Mouse (Mus musculus): ENCODE data around the gene Gan. TPM values are rescaled to one million over a fixed set of nuclear protein-coding genes. Genes with fewer than 3 reads are reported as not detected.

Gene Gan
- total and polyA plus RNA-seq, 3 experiments: 5.6 to 8.7 TPM; not detected in 1

GRCm38 (mm10) chr8:117252650-117253049 is 94.7 kb downstream of the Gan start (continued):
- TF ChIP-seq UBTF (IDR thresholded peaks at IDR 0.05; ENCODE audit: borderline replicate concordance, insufficient read depth, low read depth, low read length): no peak
- no peak for TF ChIP-seq CHD2 (IDR thresholded peaks at IDR 0.05; ENCODE audit: low read length)
- peak; percentile 44 for TF ChIP-seq MYB (IDR thresholded peaks at IDR 0.05; ENCODE audit: low read depth, low read length)
- TF ChIP-seq ZMIZ1 (IDR thresholded peaks at IDR 0.05; ENCODE audit: low read depth, low read length): 0 out of 2 replicates have a peak, but pooled peaks have one; percentile 36
- TF ChIP-seq BHLHE40 (IDR thresholded peaks at IDR 0.05; ENCODE audit: borderline replicate concordance, low read depth, low read length): peak; percentile 43; the same call in 1 of the 2 replicates
- no peak for TF ChIP-seq KAT2A (conservative IDR thresholded peaks at IDR 0.05; ENCODE audit: low read depth, low read length)
- no peak for TF ChIP-seq ZNF384 (IDR thresholded peaks at IDR 0.05; ENCODE audit: low read depth, low read length)
- TF ChIP-seq TBP (IDR thresholded peaks at IDR 0.05; ENCODE audit: low read depth, low read length): peak; percentile 20; the same call in 1 of the 2 replicates
- no peak for TF ChIP-seq CHD1 (IDR thresholded peaks at IDR 0.05; ENCODE audit: low read depth, low read length)
- no peak for TF ChIP-seq POLR2AphosphoS5 (IDR thresholded peaks at IDR 0.05; ENCODE audit: borderline replicate concordance, low read depth, low read length)
- TF ChIP-seq MXI1 (IDR thresholded peaks at IDR 0.05; ENCODE audit: low read depth, low read length): peak; percentile 46; the same call in 1 of the 2 replicates
- TF ChIP-seq ZKSCAN1 (IDR thresholded peaks at IDR 0.05; ENCODE audit: low read depth, low read length): no peak
- no peak for TF ChIP-seq ELF1 (IDR thresholded peaks at IDR 0.05; ENCODE audit: low read depth, low read length)
- TF ChIP-seq EP300 (IDR thresholded peaks at IDR 0.05; ENCODE audit: low read depth in 1 of 2, low read length in 2 of 2): peak; percentile 29 to 37; a peak in 2 of 4 replicates
- no peak for TF ChIP-seq RAD21 (IDR thresholded peaks at IDR 0.05; ENCODE audit: low read depth, low read length)
- TF ChIP-seq JUND (IDR thresholded peaks at IDR 0.05; ENCODE audit: low read depth, low read length): no peak
- peak; percentile 96 for TF ChIP-seq ETS1 (IDR thresholded peaks at IDR 0.05; ENCODE audit: low read depth, low read length)
- TF ChIP-seq NELFE (IDR thresholded peaks at IDR 0.05; ENCODE audit: low read depth, low read length): no peak
- TF ChIP-seq GATA1 (IDR thresholded peaks at IDR 0.05; ENCODE audit: low read depth, low read length): no peak
- no peak for TF ChIP-seq MYC (IDR thresholded peaks at IDR 0.05; ENCODE audit: low read depth, low read length)
- TF ChIP-seq CTCF (IDR thresholded peaks at IDR 0.05 in 2 of 3, conservative IDR thresholded peaks at IDR 0.05 in 1 of 3; ENCODE audit: control insufficient read depth in 1 of 3, insufficient read depth in 1 of 3, low read depth in 2 of 3, low read length in 3 of 3, poor library complexity in 1 of 3, severe bottlenecking in 1 of 3): no peak; a peak in 1 of 6 replicates

GRCm38 (mm10) chr8:117253390-117254269 is 95.7 kb downstream of the Gan start:
- no peaks in the 10 kb centered on the region for H3K9me3 ChIP-seq (replicated peaks; ENCODE audit: insufficient read depth, low read length)
- H3K79me2 ChIP-seq (ENCODE audit: control insufficient read depth, insufficient read depth, low read length, poor library complexity): peaks cover 21% of the 10 kb centered on the region
- H3K27ac ChIP-seq (ENCODE audit: control insufficient read depth, low read depth, low read length): peak overlapping the region; percentile 79
- peak; percentile 89 for DNase-seq (ENCODE audit: low read depth, low spot score)
- H3K36me3 ChIP-seq (ENCODE audit: control insufficient read depth in 1 of 2, insufficient read depth in 2 of 2, low read length in 2 of 2): peaks cover 0 to 23% of the 10 kb centered on the region in 2 experiments; a peak in 2 of 4 replicates
- H3K27me3 ChIP-seq (ENCODE audit: control insufficient read depth in 1 of 2, insufficient read depth in 2 of 2, low read length in 2 of 2): no peaks in the 10 kb centered on the region
- H3K4me3 ChIP-seq (ENCODE audit: control insufficient read depth in 1 of 2, insufficient read depth in 1 of 2, low read depth in 2 of 2, low read length in 2 of 2): peak overlapping the region; percentile 13 to 69; a peak in 3 of 4 replicates
- peak overlapping the region; percentile 51 for H3K9ac ChIP-seq (ENCODE audit: control insufficient read depth, low read depth, low read length, poor library complexity, severe bottlenecking)
- H3K4me1 ChIP-seq (ENCODE audit: control insufficient read depth in 1 of 2, insufficient read depth in 2 of 2, low read length in 2 of 2): peaks cover 6 to 39% of the 10 kb centered on the region in 2 experiments
- TF ChIP-seq UBTF (IDR thresholded peaks at IDR 0.05; ENCODE audit: borderline replicate concordance, insufficient read depth, low read depth, low read length): no peak
- 0 out of 2 replicates have a peak, but pooled peaks have one; percentile 13 for TF ChIP-seq MAZ (IDR thresholded peaks at IDR 0.05; ENCODE audit: low read depth, low read length)
- TF ChIP-seq BHLHE40 (IDR thresholded peaks at IDR 0.05; ENCODE audit: borderline replicate concordance, low read depth, low read length): no peak
- TF ChIP-seq MYC (IDR thresholded peaks at IDR 0.05; ENCODE audit: low read depth, low read length): peak; percentile 90
- TF ChIP-seq SIN3A (IDR thresholded peaks at IDR 0.05; ENCODE audit: low read length): peak; percentile 52
- no peak for TF ChIP-seq NELFE (IDR thresholded peaks at IDR 0.05; ENCODE audit: low read depth, low read length)
- peak; percentile 17 for TF ChIP-seq SMC3 (IDR thresholded peaks at IDR 0.05; ENCODE audit: low read depth, low read length)
- TF ChIP-seq RAD21 (IDR thresholded peaks at IDR 0.05; ENCODE audit: low read depth, low read length): peak; percentile 1
- peak; percentile 49; the same call in 1 of the 2 replicates for TF ChIP-seq TBP (IDR thresholded peaks at IDR 0.05; ENCODE audit: low read depth, low read length)
- peak; percentile 91 for TF ChIP-seq TCF12 (IDR thresholded peaks at IDR 0.05; ENCODE audit: low read depth, low read length)
- peak; percentile 91 for TF ChIP-seq GATA1 (IDR thresholded peaks at IDR 0.05; ENCODE audit: low read depth, low read length)
- peak; percentile 49 to 71 (median 60) for TF ChIP-seq CTCF (IDR thresholded peaks at IDR 0.05 in 2 of 3, conservative IDR thresholded peaks at IDR 0.05 in 1 of 3; ENCODE audit: control insufficient read depth in 1 of 3, insufficient read depth in 1 of 3, low read depth in 2 of 3, low read length in 3 of 3, poor library complexity in 1 of 3, severe bottlenecking in 1 of 3)
- no peak for TF ChIP-seq MYB (IDR thresholded peaks at IDR 0.05; ENCODE audit: low read depth, low read length)
- no peak for TF ChIP-seq ZKSCAN1 (IDR thresholded peaks at IDR 0.05; ENCODE audit: low read depth, low read length)
- no peak for TF ChIP-seq NRF1 (IDR thresholded peaks at IDR 0.05; ENCODE audit: insufficient read depth, low read depth, low read length, poor library complexity, severe bottlenecking)
- TF ChIP-seq USF2 (IDR thresholded peaks at IDR 0.05; ENCODE audit: borderline replicate concordance in 1 of 2, insufficient read depth in 1 of 2, low read depth in 1 of 2, low read length in 2 of 2): no peak
- peak; percentile 72; the same call in 1 of the 2 replicates for TF ChIP-seq MXI1 (IDR thresholded peaks at IDR 0.05; ENCODE audit: low read depth, low read length)
- TF ChIP-seq EP300 (IDR thresholded peaks at IDR 0.05; ENCODE audit: low read depth in 1 of 2, low read length in 2 of 2): peak; percentile 91 to 92
- peak; percentile 89 for TF ChIP-seq TAL1 (IDR thresholded peaks at IDR 0.05; ENCODE audit: low read length)
- peak; percentile 74 for TF ChIP-seq MAX (IDR thresholded peaks at IDR 0.05; ENCODE audit: low read length)

Data from MEL (cell line).